Mouse (Mus musculus): Measurements from ENCODE around the gene Syne2.

The Syne2 gene

DNA sequence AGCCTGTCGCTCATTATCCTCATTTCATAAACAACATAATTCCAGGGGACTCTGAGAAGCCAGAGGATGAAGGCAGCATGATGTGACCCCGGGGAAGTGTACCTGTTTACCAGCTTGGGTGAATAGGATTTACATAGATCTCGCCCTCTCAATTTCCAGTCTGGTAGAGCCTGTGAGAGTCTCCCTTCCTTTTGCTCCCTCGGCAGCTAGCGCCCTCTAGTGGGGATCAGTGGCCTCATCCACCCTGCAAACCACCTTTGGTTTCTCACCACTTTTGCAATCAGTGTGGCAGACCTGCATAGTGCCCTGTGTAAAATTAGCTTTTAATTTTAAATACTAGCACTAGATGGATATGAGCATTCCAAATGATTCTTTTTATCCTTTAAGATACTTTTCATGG, 133.4 kb downstream of the Syne2 start:
- peak; percentile 2 for DNase-seq (ENCODE audit: low read depth)

DNA sequence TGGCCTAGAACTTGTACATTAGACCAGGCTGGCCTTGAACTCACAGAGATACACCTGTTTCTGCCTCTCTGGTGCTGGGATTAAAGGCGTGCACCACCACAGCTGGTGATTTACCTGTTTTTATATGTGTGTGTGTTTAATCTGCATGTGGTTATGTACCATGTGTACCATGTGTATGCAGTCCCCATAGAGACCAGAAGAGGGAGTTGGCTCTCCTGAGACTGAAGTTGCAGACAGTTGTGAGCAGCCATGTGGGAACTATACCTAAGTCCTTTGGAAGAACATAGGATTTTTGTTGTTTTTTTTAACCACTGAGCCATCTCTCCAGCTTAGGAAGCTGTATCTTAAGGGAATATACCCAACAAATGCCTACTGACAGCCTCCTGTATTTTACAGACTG, 134.1 kb downstream of the Syne2 start:
- no peak for DNase-seq (ENCODE audit: low read depth)

DNA sequence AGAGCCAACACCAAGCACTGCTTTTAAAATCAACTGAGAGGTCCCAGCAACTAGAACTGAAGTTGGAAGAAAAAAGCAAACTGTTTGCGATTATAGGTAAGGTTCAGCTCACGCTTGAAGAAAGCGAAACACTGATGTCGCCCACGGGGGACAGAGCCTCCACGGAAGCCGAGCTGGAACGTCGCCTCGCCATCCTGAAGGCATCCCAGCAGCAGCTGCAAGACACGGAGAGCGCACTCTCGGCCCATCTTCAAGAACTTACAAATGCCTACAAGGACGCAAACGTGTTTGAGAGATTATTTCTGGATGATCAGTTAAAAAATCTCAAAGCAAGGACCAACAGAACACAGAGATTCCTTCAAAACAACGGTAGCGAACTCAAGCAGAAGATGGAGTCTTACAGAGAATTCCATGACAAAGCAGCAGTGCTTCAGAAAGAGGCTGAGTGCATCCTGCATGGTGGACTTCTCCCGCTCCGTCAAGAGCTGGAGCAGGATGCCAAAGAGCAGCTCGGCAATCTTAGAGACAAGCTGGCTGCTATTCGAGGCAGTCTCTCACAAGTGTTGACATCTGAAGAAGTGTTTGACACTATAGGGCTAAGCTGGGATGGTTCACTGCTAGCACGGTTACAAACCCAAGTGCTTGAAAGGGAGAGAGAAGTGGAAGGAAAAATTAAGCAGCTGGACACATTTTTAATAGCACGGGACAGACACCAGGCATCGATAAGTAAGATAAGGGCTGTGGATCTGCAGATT, 148.7 kb downstream of the Syne2 start:
- no peak for DNase-seq (ENCODE audit: low read depth)

DNA sequence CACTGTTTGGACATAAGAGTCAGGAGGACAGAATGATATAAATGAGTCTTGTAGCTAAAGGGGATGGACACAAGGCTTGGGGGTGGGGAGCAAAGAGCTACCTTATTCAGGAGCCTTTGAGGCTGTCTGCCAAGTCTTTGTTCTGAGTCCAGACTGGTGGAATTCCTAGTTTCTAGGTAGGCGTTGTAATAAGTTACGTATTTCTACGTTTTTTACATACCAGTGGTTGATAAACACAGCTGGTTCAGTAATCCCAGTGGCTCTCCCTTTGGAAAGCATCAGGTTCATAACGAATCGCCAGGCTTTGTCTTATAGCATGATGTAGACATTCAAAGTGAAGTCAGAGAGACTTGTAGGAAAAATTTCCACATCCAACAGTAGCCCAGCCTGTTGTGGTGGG, 161.1 kb downstream of the Syne2 start:
- DNase-seq (ENCODE audit: low read depth), result no peak

DNA sequence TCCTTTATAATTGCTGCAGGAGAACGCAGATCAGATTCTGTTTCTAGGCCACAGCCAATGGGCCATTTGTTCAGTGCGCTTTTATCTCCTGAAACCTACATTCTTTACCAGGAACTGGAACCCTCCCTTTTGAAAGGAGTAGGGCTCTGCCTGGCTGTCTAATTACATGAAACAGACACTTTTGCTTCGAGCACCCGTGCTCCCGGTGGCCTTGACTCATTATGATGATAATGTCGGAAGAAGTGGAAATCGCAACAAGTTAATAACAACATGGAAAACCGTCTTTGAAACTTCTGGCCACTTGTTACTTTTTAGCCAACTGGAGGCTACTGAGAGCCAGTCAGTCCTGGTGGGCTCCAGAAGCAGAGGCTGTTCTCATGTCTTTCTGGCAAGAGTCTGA, 165.4 kb downstream of the Syne2 start:
- no peak for DNase-seq (ENCODE audit: low read depth)

DNA sequence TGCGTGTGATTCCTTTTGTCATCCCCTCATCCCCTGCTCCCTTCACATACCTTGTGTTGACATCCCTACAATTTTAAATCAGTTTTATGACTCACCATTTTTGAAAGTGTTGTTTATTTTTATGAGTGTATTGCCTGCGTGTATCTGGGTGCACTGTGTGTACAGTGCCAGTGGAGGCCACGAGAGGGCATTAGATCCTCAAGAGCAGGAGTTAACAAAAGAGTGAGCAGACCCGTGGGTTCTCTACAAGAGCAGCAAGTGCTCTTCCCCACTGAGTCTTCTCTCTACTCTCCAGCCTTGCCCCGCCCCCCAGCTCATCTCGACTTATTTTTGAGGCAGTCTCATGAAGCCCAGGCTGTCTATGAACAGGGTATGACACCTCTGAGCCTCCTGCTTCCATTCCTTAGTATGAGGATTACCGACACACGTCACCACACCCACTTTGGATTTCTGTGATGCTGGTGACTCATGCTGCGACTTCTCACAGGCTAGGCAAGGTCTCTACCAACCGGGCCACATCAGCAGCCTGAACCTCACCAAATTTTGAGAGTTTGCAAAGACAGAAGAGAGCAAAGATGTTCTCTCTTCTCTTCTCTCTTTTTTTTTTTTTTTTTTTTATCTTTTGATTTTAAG, 174.4 kb downstream of the Syne2 start:
- DNase-seq (ENCODE audit: low read depth), result no peak

DNA sequence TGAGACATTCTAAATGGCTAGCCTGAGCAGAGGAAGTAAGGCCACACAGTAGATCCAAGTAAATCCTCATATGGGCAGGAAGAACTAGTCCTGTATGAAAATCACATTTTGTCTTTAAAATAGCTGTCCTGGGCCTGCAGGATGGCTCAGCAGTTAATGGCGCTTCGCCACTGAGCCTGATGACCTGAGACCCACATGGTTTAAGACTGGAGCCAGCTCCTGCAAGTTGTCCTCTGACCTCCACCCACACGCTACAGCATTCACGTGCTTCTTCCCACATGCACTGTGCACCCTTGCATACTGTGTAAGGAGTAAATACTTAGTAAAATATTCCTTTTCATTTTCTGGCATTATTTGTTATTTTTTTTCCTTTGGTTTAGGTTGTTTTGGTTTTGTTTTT, 175.0 kb downstream of the Syne2 start:
- DNase-seq (ENCODE audit: low read depth), result no peak

DNA sequence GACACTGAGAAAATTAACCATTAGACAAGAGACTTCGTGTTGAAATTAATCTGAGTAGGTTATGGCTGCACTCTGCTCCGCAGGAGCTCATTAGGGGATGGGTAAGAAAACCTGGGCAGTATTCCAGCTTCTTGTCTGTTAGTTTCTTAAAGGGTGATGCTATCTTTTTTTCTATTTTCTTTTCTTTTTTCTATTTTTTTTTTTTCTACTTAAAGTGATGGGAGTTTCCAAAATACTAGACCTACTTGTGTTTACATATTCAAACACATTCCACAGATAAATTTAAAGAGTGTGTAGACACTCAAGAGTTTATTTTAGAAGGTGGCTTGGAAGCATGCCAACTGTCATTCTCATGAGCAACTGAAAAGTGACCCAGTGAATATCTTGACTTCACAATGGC, 177.2 kb downstream of the Syne2 start:
- DNase-seq (ENCODE audit: low read depth), result no peak

DNA sequence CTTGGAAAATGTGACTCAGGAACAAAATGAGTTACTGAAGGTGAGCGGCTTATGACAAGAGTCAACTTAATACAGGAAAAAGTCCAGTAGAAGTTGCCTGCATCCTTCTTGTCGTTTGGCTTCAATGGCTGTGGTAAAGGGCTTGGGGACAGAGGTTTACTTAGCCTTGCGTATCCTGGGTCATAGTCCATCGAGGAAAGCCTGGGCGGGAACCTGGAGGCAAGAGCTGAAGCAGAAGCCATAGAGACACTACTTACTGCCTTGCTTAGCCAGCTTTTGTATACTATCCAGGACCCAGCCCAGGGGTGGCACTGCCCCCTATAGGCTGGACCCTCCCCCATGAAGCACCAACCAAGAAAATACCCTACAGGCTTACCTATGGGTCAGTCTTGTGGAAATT, 179.6 kb downstream of the Syne2 start:
- DNase-seq (ENCODE audit: low read depth), result no peak

DNA sequence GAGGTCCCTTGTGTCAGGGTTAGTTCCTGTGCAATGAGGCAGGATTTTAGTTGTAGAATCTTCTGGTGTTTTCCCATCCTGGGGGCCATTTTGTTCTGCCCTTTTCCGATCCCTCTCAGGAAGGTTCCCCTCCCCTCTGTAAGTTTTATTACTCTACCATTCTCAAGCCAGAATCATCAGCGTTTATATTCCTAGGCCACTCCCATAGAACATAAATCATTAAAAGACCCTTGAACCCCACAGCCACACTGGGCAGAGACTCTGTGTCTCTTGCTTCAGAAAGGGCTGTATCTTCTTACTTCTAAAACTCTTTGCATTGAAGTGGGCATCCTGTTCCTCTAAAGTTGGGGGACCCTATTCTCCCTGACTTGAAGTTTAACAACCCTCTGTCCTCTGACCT, 180.5 kb downstream of the Syne2 start:
- DNase-seq (ENCODE audit: low read depth), result no peak

DNA sequence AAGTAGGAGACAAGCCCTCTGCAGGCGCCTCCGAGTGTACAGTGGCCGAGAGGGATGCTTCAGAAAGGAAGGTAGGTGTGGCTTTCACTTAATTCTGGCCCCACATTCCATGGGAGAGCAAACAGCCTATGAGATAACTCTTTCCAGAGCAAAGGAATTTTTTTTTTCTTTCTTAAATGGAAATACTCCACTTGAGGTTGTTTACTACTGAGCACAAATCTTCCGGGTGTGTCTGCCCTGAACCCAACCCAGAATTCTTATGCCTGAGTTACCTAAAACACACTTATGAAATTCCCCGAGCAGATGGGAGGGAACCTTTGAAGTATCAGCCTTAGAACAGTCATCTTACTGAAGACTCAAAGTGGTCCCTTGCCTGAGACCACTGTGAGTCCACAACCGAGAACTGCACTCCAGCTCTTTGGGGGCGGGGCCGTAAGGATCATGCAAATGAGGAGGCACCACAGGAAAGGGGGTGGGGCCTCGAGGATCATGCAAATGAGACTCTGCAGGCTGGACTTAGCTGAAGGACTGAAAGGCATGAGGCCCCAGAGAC, 186.8 kb downstream of the Syne2 start:
- no peak for DNase-seq (ENCODE audit: low read depth)

DNA sequence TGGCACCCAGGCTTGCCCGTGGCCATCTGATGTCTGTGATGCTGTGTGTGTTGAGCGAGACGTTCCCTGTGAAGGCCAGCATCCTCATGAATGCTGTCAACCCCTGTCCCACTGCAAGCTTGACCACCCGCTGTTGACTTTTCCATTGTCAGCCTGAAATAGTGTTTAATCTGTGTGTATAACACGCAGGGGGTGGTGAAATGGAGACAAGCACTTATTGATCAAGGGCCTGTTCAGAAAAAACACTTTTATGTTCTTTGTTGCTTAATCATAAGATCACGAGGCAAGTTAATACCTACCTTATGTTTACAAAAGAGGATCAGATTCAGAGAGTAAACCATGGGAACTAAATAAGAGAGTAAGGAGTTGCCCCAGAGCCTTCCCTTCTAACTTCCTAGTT, 191.1 kb downstream of the Syne2 start:
- DNase-seq (ENCODE audit: low read depth), result no peak

DNA sequence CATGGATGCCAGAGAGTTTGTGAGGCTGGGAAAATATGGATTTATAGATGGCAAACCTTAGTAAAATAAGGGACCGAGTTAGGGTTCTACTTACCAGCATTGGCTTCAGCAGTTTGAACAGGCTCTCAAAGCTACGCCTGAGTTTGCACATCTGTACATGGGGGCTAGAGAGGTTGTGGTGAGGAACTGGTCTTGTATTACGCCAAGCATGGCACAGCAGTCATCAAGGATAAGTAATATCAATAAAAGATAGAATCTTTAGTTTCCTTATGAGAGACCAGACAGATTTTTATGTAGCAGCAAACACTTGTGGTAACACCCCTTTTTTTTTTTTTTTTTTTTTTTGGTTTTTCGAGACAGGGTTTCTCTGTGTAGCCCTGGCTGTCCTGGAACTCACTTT, 194.9 kb downstream of the Syne2 start:
- no peak for DNase-seq (ENCODE audit: low read depth)

DNA sequence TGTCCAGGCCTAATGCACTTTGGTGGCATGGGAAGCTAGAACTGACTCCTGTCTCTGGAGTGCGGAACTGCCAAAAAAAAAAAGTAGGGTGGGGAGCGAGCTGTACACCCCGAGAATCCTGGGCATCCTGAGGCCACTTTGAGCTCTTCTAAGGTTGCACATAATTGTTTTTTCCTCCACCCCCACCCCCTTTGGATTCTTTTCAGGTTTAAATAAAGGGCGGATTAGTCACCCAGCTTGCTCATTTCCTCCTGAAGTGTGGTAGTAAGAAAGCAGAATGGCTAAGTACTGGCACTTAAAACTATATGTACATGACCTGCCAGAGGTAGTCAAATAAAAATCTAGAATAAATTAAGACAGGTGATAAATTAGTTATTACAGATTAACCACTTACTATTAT, 195.5 kb downstream of the Syne2 start:
- DNase-seq (ENCODE audit: low read depth), result peak; percentile 26

DNA sequence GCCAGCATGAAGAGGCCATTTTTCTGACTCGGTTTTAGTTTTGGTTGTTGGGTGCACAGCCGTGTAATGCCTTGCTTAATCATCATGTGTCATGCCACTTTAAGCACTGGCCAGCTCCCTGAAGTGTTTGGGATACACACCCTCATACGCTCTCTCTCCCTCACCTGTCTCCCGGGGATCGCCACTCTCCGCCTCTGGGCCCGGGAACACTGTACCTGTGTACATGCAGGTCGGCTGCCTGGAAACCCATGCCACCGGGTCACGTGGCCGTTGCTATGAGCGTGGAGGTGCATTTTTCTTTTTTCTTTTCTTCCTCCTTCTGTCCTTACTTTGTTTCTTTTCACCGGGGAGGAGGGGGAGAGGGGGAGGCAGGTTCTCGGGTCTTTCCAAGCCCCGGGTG, 197.1 kb downstream of the Syne2 start:
- no peak for DNase-seq (ENCODE audit: low read depth)

DNA sequence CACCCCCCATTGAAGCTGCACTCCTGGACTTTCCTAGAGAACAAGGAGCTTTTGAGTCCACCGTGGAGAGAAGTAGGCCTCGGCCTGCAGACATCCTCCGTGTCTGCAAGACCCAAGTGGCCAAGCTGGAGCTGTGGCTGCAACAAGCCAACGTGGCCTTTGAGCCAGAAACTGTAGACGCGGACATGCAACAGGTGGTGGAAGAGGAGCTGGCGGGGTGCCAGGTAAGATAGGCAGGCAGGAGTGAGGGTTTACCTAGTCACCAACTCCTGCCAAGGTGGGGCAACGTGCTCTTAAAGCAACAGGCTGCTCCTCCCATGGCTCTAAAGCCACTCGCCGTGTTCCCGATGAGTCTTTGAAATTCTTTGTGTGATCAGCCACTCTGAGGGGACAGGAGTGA, 197.6 kb downstream of the Syne2 start:
- no peak for DNase-seq (ENCODE audit: low read depth)

DNA sequence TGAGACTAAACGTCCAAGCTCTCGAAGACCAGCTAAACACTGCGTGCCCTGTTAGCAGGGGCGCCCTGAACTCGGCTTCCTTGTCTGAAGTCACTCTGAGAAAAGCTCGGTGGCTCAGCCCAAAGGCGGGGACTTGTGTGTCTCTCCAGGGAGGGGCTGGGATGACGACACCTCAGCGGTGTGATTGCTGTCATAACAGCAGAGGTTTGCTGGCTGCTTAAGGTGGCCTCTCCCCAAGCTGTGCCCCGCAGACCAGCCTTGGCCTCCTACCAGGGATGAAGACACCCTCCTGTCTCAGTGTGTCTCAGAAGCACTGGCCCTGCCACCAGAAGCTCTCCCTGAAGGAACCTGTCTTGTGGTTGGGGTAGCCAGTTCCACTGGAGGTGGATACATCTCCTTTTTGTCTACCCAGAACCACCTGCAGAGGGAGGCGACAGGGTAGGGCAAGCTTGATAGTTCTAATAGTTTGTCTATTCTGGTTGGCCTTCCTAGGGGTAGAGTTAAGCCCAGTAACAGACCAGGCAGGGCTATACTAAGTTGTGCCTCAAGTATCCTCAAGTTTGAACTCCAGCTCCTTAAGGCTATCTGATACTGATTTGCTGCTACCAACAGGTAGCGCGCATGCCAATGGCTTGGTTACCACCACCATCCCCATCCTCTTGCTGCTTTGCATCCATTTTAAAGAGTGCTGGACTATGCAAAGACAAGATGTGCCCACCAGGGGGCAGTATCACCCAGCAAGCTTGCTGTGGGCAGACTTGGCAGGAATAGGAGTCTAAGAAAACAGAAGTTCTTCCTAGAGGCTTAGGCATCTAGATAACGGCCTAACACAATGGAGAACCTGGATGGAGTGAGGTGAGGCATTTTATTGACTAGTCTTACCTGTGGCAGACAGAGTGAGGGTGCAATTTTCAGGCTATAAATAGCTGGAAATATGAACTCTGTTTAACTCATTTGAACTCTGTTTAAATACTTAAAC, 198.5 kb downstream of the Syne2 start:
- peak; percentile 52 for DNase-seq (ENCODE audit: low read depth)

DNA sequence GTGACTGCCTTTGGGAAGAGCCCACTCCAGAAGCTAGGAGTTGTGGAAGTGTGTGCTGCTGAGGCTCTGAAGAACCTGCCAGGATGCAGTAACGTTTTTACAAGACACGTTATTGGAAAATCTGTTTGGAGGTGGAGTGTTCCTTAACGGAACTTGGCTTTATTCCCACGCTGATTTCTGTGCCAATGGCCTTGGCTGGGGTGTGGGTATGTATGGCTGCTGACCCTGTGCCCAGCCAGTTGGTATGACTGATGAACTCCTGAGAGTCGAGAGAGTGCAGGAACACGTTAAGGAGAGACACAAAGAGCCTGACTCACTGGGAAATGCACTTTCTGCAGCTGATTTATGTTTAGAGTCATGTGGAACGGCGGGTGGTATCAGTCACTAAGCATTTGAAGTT, 200.7 kb downstream of the Syne2 start:
- DNase-seq (ENCODE audit: low read depth), result peak; percentile 40

DNA sequence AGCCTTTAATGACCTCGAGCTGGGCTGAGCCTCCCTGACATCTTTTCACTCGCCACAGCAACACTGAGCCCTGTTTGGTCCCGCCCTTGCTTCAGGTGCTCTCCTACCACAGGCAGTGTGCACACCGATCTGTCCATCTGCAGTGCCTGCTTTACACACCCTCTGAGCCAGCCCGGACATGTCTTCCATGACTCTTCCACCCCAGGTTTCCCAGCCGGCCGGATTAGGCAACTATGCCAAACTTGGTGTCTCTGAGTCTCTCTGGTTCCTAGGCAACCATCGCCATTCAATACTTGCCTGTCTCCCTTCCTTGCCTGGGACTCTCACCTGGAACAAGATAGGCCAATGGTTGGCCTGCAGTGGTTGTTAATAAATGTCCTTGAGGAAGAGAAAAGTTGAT, 224.4 kb downstream of the Syne2 start:
- no peak for DNase-seq (ENCODE audit: low read depth)

DNA sequence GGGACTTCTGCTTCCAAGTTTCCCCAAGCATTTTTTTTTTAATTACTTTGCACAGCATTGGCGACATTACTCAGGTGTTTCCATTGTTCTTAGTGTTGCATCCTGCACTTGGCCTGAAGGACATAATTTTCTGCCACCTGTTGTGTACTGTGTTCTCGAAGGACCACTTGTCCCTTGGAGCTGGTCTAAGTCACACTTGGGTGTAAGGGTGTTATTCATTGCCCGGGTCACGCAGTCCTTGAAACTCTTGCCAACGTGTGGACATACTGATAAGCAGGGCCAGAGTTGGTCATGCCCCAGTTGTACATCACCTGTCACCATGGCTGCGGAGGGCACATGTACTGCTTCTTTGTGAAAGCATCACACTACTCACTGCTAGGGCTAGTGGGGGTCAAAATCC, 228.6 kb downstream of the Syne2 start:
- no peak for DNase-seq (ENCODE audit: low read depth)

DNA sequence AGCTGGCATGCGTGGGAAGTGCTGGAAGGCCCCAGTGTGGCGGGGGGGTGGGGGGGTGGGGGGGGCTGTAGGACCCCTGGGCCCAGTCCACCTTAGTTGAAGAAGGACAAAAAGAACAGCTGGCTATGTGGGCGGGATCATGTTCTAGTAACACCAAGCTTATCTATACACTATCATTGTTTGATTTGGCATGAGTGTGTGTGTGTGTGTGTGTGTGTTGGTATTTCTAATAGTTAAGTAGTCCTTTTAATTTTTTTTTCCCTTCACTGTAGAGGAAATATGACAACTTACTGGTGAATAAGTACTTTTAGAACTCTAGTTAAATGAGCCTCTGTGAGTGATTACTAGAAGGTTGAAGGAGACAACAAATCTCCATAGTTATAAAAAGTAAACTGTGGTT, 230.0 kb downstream of the Syne2 start:
- no peak for DNase-seq (ENCODE audit: low read depth)

DNA sequence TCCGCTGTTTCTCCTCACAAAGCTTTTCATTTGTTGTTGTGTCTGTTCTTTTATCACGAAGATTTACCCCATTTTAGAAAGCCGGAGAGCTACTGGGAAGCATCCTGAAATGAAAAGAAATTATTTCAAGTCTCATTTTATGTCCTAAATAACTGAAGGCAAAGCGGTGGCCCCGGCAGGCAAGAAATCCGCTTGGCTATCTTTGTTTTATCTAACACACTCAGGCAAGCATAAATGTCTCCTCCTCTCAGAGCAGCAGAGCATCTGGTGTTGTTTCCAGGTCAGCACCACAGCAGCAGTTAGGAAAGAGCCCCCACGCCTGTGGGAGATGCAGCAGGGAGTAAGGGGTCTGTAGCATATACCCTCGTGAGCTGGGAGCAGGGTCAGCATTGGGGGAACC, 230.7 kb downstream of the Syne2 start:
- DNase-seq (ENCODE audit: low read depth), result no peak

DNA sequence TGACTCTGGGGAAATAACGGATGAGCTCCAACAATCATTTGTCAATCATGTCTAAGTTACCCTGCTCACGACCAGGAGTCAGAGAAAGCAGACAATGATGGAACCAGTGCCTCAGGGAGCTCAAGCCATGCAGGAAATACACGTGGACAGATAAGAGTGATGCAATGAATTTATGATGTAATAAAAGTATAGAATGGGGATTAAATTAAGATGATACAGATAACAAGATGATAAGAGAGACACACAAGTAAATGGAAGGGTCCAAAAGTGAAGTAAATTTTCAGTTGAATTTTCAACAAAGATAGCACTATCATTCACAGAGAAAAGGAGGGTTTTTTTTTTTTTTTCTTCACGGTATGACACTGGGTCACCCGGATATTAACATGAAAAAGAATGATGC, 231.4 kb downstream of the Syne2 start:
- DNase-seq (ENCODE audit: low read depth), result no peak

All from fibroblast of lung, adult 2 months (primary cell).